Mouse (Mus musculus) kidney, adult 10 weeks (tissue): ENCODE data around the gene Cideb. TPM values are rescaled to one million over a fixed set of nuclear protein-coding genes. Genes with fewer than 3 reads are reported as not detected.

ENCODE experiments used
- polyA plus RNA-seq: library from polyadenylated mRNA; stranded (reverse); fragments of 350-450 nt; fragmentation: Illumina TruSeq; extraction: RNeasy Lipid Tissue Mini Kit (QIAGEN cat#74804); gene quantifications from one replicate; pipeline ENCODE4 v1.2.3, GENCODE M21; 2014; ENCODE audit warnings: low read depth, low replicate concordance

Gene Cideb
- polyA plus RNA-seq: 16.4 TPM

DNA sequence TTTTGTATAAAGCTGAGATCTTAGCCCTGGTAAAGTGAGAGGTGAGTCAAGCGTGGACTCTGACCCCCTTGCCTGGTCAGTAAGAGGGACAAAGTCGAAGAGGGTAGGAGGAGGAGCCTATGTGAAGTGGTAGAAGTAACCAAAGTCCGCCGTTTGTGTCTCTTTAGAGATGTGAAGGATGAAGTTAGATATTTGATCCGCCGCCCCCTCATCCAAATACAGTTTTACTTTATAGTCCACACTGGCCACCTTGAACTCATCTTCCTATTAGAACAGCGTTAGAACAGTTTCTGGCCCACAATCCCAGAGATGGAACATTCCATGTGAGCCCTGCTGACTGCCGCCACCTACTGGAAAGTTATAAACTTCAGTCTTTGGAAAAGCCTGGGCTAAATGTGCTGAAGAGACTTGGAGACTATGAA is at the start of gene Cideb:
Gene Cideb, minus strand, starts transcription at position 96 of the 422 bp plus-strand sequence.

DNA sequence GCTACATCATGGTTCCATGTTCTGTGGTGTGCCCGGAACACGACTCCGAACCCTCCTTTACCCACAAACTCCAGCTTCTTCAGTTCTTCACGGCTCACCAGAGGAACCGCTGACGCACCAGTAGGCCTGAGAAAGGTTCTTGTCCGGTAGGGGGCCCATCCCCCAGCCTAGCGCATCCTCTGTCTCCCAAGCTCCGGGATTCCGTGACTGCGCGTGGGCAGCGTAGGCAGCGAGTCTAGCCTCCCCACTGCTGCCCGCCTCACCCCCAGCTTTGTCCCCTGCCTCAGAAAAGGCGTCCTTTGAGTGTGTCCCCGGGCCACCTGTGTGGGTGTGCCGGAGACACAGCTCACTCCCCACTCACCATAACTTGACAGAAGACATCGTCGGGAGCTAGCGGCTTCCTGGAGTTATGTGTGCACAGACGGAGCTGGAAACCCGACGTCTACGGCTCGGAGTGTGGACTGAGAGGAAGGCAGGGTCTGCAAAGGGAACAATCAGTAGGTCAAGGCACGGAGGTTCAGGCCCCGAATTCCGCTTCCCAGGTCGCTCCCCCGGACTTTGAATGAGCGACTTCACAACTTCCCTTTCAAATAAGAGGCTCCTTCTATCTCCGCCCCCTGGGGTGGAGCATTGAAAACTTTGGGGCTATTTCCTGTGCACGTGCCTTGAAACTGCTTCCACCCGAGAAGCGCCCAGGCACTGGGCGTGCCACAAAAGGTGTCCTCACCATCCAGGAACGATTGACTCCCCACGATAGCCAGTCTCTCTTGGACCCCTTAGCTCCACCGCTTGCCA is 30.2 kb upstream of the Cideb start, which contains the start of gene Ripk3:
Gene Ripk3, minus strand, starts transcription at position 610 of the 795 bp plus-strand sequence.

DNA sequence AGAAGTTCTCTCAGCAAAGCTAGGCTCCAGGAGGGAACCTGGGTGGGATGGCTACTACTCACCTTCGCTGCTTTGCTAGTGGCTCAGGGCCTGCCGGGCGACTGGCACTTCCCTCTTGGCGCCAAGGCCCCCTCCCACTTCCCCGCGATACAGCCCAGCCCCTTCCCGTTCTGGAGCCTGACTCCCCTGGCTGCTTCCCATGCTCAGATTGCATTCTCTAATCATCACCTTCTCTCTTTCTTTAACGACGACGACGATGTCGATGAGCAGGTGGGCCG is 25.6 kb upstream of the Cideb start, which contains the start of gene Adcy4:
Gene Adcy4, minus strand, starts transcription at position 138 of the 278 bp plus-strand sequence.

DNA sequence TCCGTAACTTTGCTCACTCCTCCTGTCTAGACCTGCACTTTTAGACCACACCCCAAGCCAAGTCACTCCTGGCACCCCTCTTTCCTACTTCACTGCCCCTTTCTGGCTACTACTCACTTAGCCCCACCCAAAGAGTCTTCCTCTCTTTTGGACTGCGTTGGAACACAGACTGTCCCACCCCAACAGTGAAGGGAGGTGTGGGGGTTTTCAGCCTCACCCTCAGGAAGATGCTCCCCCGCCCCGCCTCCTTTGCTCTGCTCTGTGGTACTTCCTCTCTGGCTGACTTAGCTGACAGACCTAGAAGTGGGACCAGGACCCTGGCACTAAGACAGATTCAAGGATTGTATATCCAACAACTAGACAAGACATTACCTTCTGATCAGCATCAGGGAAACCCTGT is 7.4 kb upstream of the Cideb start, which contains the start of gene Ltb4r1:
Gene Ltb4r1, plus strand, starts transcription at position 267 of the 400 bp plus-strand sequence.

DNA sequence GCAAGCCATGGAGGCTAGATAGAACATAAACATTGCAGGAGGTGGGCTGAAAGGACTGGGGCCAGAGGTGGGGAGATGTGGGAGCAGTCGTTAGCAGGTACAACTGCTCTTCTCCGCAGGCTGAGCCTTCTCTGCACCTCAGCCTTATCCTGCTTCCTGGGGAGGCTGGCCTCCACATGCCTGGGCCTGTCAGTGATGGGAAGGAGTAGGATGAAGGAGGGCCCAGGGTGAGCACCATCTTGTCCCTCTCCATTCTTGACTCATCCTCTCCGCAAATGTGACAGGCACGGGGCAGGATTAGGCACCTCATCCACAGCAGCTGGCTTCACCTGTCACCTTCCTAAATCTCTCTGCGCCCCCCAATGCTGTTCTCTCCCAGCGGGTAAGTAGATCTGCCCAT is 2.9 kb upstream of the Cideb start, which contains the start of gene Ltb4r2:
Gene Ltb4r2, plus strand, starts transcription at position 266 of the 400 bp plus-strand sequence.

DNA sequence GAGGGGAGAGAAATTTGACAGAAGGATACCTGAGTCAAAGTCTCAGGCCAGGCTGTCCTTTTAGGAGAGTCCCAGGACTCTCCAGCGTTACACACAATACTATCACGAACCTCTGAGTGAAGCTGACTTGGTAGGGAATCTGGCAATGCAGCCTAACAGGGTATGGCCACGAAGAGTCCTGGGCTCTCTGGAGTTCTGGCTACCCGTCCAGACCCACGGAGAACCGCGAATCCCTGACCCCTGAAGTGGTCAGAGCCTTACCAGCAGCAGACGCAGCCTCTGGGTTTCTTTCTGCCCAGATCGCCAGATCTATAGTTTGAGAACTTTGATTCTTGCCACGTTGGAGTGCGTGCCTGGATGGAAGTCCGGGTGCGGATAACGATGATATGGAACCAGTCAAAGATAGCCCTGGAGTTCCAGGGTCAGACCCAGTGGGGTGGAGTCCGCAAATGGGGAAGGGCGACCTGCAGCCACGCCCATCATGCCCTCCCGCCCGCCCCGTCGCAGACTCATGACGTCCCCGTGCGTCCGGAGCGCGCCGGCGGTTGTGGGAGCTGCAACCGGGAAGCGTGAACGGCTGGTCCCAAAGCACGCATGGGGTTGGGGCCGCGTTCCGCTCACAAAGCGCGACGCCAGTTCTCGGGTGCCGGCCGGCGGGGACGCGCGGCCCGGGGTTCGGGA is 12.9 kb downstream of the Cideb start, which contains the start of the genes Dhrs1 and Nop9:
Gene Dhrs1, minus strand, starts transcription at position 511 of the 681 bp plus-strand sequence.
Gene Nop9, plus strand, starts transcription at position 514 of the 681 bp plus-strand sequence.

DNA sequence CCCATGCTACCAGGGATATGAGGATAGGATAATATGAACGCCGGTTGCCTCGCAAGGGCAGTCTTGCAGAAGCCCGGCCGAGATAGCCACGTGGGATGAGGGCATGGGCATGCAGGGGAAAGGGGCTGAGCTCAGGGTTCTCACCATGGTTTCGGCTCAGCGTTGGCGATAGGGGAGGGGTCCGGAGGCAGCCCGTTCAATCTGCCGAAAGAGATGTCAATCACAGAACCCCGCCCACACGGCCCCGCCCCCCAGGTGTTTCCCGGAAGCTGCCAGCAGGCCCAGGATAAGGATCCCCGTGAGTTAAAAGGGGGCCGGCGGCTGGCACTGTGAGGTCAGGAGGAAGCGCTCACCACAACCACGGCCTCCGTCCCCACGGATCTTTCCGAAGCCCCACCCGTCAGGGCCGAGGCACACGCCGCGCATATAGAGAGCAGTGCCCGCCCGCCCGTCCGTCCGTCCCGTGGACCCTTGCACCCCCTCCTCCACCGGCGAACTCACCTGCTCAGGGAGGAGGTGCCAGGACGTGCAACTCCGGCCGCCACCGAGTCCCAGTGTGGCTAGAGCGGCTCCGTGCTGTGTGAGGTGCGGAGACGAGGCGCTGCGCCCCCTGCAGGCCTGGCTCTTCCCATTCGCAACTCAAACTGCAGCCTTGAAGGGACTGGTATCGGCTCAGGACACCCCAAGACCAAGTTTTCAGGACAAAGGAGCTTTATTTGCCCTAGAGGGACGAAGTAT is 36.4 kb downstream of the Cideb start, which contains the start of gene Rabggta:
Gene Rabggta, minus strand, starts transcription at position 564 of the 738 bp plus-strand sequence.

DNA sequence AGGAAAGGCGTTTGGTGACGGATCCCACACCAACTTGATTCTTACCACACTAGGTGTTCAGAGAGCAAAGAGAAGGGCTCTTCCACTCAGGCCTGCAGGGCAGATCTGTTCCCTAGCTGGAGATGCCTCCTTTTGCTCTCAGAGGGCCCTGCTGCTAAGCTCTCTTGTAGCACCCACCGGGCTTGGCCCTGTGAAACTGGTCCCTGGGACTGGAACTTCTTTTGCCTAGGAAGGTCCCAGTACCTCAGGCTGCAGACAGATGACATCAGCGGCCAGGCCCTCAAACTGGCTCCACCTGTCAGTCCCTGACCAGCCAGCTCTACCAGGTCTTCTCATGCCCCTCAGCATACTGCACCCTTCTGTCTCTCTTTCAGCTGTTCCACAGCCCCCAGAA is 44.5 kb downstream of the Cideb start, which contains the start of gene Tgm1:
Gene Tgm1, minus strand, starts transcription at position 198 of the 394 bp plus-strand sequence.

Other genes starting within 250 kb of the Cideb start
- not detected for gene Cpne6, start 248.0 kb downstream of the Cideb start, polyA plus RNA-seq
- gene Nrl, start 233.5 kb downstream of the Cideb start, polyA plus RNA-seq: not detected
- 2.1 TPM for gene Pck2, start 218.2 kb downstream of the Cideb start, polyA plus RNA-seq
- 33.8 TPM for gene Dcaf11, start 198.5 kb downstream of the Cideb start, polyA plus RNA-seq
- not detected for gene A730061H03Rik, start 198.1 kb downstream of the Cideb start, polyA plus RNA-seq
- not detected for gene Fitm1, start 182.8 kb downstream of the Cideb start, polyA plus RNA-seq
- gene Psme1, start 180.3 kb downstream of the Cideb start, polyA plus RNA-seq: 112 TPM
- 6.6 TPM for gene Emc9, start 173.2 kb downstream of the Cideb start, polyA plus RNA-seq
- gene Psme2, start 167.3 kb downstream of the Cideb start, polyA plus RNA-seq: 55.1 TPM
- 1.1 TPM for gene Rnf31, start 166.8 kb downstream of the Cideb start, polyA plus RNA-seq
- 18.5 TPM for gene Irf9, start 154.9 kb downstream of the Cideb start, polyA plus RNA-seq
- gene Rec8, start 140.4 kb downstream of the Cideb start, polyA plus RNA-seq: 0.53 TPM
- 5.9 TPM for gene Ipo4, start 122.5 kb downstream of the Cideb start, polyA plus RNA-seq
- 0.24 TPM for gene Gm49378, start 120.6 kb downstream of the Cideb start, polyA plus RNA-seq
- gene Tm9sf1, start 114.7 kb downstream of the Cideb start, polyA plus RNA-seq: 44.5 TPM
- not detected for gene Tssk4, start 108.3 kb downstream of the Cideb start, polyA plus RNA-seq
- 20.2 TPM for gene Mdp1, start 98.0 kb downstream of the Cideb start, polyA plus RNA-seq
- gene Gmpr2, start 86.5 kb downstream of the Cideb start, polyA plus RNA-seq: 33.6 TPM
- 55.2 TPM for gene Nedd8, start 86.3 kb downstream of the Cideb start, polyA plus RNA-seq
- 7.2 TPM for gene Tinf2, start 76.6 kb downstream of the Cideb start, polyA plus RNA-seq
- gene Tgm1, start 44.5 kb downstream of the Cideb start, polyA plus RNA-seq: 1.2 TPM
- gene Rabggta, start 36.2 kb downstream of the Cideb start, polyA plus RNA-seq: 0.65 TPM
- 25.8 TPM for gene Dhrs1, start 12.8 kb downstream of the Cideb start, polyA plus RNA-seq
- gene Nop9, start 12.8 kb downstream of the Cideb start, polyA plus RNA-seq: 3.4 TPM
- gene Ltb4r2, start 3.0 kb upstream of the Cideb start, polyA plus RNA-seq: 0.24 TPM
- gene Ltb4r1, start 7.5 kb upstream of the Cideb start, polyA plus RNA-seq: not detected
- gene Adcy4, start 25.6 kb upstream of the Cideb start, polyA plus RNA-seq: 0.16 TPM
- gene Ripk3, start 30.4 kb upstream of the Cideb start, polyA plus RNA-seq: 0.73 TPM
- gene Nfatc4, start 64.7 kb upstream of the Cideb start, polyA plus RNA-seq: 1.1 TPM
- gene Nynrin, start 95.6 kb upstream of the Cideb start, polyA plus RNA-seq: 0.40 TPM
- not detected for gene Cbln3, start 125.9 kb upstream of the Cideb start, polyA plus RNA-seq
- gene Khnyn, start 126.5 kb upstream of the Cideb start, polyA plus RNA-seq: 8.8 TPM
- 19.8 TPM for gene Sdr39u1, start 141.8 kb upstream of the Cideb start, polyA plus RNA-seq
- gene Cma1, start 186.2 kb upstream of the Cideb start, polyA plus RNA-seq: not detected
- gene Cma2, start 192.5 kb upstream of the Cideb start, polyA plus RNA-seq: not detected